Mouse (Mus musculus): Measurements from ENCODE around the gene Ggt6.

Ggt6 gene

DNA sequence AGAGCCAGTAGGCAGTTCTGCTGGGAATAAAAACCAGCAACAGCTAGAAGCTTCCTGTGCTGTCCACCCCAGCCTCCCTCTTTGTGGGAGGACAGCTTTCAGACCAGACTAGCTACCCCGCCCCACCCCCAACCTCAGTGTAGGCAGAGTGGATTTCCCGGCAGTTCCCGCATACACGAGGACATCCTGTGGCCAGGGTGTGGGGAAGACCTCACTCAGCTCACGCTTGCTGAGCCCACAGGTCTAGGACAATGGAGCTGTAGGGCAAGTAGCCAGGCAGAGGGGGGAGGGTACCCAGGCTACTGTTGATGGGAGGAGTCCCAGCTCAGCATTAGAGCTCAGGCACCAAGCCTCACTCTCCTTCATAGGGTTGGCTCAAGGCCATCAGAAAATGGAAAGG lies 33.9 kb downstream of the Ggt6 start:
- DNase-seq (ENCODE audit: low read depth, low spot score): no peak
- Histone ChIP-seq H3K36me3 (ENCODE audit: control insufficient read depth, insufficient read depth, low read length, poor library complexity, severe bottlenecking) (no peaks in the 10 kb centered on the region), H3K27me3 (ENCODE audit: control insufficient read depth, insufficient read depth, low read length, poor library complexity, severe bottlenecking) (no peaks in the 10 kb centered on the region)

DNA sequence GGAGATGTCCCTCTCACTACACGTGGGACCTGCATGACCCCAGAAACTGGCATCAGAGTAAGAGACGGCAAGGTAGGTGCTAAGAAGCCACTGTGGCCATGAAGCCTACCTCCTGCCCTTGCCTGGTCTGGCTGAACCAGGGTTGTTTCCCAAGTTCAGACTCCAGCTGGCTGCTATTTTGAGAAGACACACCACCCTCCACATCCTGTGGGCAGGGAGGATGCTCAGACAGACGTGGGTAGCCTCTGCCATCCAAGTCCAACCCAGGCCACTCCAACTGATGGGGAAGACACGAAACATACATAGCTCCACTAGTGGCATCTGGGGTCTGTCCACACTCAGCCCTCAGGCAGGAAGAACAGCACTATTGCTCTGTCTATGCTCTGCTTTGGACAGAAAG lies 34.7 kb downstream of the Ggt6 start:
- H3K36me3 ChIP-seq (ENCODE audit: control insufficient read depth, insufficient read depth, low read length, poor library complexity, severe bottlenecking): no peaks in the 10 kb centered on the region
- no peaks in the 10 kb centered on the region for H3K27me3 ChIP-seq (ENCODE audit: control insufficient read depth, insufficient read depth, low read length, poor library complexity, severe bottlenecking)
- DNase-seq (ENCODE audit: low read depth, low spot score): no peak

DNA sequence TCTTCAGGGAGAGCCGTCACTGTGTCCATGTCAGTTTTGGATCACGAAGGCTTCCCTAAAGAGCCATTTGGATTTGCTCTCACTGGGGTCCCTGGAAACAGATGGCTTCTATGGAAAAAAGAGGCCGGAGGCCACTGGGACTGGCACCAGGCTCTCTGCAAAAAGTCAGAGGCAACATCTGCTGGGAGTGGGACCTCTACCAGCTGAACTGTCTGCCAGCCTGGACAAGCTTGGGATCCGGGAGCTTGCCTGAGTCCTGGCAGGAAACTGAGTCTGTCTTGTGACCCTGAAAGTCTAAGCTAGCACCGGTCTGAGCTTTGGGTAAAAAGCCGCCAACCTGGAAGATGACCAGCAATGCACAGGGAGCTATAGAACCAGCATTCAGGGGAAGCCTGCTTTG lies 36.1 kb downstream of the Ggt6 start:
- H3K27me3 ChIP-seq (ENCODE audit: control insufficient read depth, insufficient read depth, low read length, poor library complexity, severe bottlenecking): no peaks in the 10 kb centered on the region
- DNase-seq (ENCODE audit: low read depth, low spot score): no peak
- H3K36me3 ChIP-seq (ENCODE audit: control insufficient read depth, insufficient read depth, low read length, poor library complexity, severe bottlenecking): no peaks in the 10 kb centered on the region

DNA sequence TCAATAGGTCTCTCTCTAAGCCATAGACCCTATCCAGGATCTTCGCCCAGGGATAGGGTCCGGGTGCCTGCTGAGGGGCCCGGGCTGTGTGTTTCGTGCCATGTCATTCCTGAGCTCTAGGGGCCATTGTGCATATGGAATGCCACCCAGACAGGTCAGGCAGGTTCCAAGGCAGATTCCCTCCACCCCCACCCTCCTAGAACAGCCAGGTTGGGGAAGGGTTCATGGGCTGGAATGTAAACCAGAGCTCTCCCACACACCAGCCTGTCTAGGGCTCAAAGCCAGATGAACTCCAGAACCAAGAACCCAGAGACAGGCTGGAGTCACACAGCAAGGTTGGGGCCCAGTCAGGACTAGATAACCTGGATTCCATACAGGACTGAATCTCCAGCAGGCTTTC lies 38.2 kb downstream of the Ggt6 start:
- no peaks in the 10 kb centered on the region for H3K27me3 ChIP-seq (ENCODE audit: control insufficient read depth, insufficient read depth, low read length, poor library complexity, severe bottlenecking)
- no peak for DNase-seq (ENCODE audit: low read depth, low spot score)
- H3K36me3 ChIP-seq (ENCODE audit: control insufficient read depth, insufficient read depth, low read length, poor library complexity, severe bottlenecking): no peaks in the 10 kb centered on the region

DNA sequence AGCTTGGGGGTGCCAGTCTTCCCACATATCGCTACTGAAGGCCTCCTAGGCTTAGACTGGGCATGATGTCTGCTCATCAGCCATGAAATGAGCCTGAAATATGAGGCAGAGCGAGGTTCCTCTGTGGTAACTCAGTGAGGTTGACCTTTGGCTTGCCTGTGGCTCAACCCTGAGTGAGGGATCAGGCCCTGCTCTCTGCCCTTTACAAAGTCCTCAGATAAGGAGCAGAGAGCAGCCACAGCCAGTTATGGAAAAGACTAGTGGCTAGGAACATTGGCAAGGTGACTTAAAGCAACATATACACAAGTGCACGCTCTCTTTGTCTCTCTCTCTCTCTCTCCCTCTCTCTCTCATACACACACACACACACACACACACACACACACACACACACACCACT lies 39.6 kb downstream of the Ggt6 start:
- H3K27me3 ChIP-seq (ENCODE audit: control insufficient read depth, insufficient read depth, low read length, poor library complexity, severe bottlenecking): no peaks in the 10 kb centered on the region

DNA sequence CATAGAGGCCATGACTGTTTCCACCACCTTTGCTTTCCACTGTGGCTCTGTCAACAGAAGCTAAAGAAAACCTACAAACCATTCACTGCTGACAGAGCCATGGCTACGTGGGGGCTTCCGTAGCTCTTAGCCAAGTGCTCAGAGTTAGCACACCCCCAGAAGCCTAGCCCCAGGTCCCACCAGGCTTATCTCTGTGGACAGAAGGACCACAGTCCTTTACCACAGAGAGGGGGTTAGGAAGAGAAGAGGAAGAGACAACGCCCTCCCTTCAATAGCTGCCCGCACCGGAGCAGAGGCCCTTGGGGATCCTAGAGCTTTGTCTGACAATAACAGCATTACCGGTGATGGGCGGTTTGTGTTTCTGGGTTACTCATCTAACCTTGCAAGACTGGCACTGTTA lies 40.1 kb downstream of the Ggt6 start:
- DNase-seq (ENCODE audit: low read depth, low spot score): peak; percentile 22

More for the DNA sequence above, 39.6 kb downstream of the Ggt6 start:
- no peak for DNase-seq (ENCODE audit: low read depth, low spot score)
- no peaks in the 10 kb centered on the region for H3K36me3 ChIP-seq (ENCODE audit: control insufficient read depth, insufficient read depth, low read length, poor library complexity, severe bottlenecking)

DNA sequence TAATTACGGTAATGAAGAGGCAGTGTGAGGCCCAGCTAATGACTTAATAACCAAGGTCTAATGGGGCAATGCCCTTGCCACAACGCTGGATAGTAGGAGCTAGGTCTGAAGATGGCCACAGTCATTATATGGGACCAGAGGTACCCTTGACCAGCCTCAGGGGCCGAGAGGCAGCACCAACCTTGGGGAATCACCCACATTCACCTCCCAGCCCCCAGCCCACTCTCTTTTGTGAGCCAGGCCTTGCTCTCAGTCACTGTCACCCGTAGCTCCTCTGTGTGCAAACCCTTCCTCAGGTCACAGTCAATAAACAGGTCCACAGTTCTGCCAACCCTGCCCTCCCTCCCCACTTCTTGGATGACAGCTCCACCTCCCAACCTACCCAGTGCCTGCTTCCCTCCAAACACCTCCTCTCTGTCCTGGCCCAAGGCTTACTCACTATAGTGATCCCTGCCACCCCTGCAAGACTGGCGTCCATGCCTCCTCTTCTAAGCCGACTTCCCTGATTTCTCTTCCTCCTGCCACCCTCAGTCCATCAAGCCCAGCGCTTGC lies 40.8 kb downstream of the Ggt6 start:
- H3K36me3 ChIP-seq (ENCODE audit: control insufficient read depth, insufficient read depth, low read length, poor library complexity, severe bottlenecking): no peaks in the 10 kb centered on the region
- no peak for DNase-seq (ENCODE audit: low read depth, low spot score)
- no peaks in the 10 kb centered on the region for H3K27me3 ChIP-seq (ENCODE audit: control insufficient read depth, insufficient read depth, low read length, poor library complexity, severe bottlenecking)

More for the DNA sequence above, 40.1 kb downstream of the Ggt6 start:
- Histone ChIP-seq H3K36me3 (ENCODE audit: control insufficient read depth, insufficient read depth, low read length, poor library complexity, severe bottlenecking) (no peaks in the 10 kb centered on the region), H3K27me3 (ENCODE audit: control insufficient read depth, insufficient read depth, low read length, poor library complexity, severe bottlenecking) (no peaks in the 10 kb centered on the region)

DNA sequence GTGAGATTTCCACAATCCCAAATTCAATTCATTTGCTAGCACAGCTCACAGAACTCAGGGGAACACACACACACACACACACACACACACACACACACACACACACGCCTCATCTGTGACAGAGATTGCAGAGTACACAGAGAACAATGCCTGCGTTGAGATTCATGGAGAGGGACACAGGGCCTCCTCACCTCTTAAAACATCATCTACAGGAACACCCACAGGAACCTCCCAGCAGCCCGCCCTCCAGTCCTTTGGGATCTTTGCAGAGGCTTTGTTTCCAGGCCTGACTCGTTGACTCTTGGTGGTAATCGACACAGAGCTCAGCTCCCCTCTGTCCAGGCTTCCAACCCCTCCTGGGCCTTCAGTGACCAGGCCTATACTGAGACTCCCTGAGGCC lies 41.9 kb downstream of the Ggt6 start:
- no peaks in the 10 kb centered on the region for H3K36me3 ChIP-seq (ENCODE audit: control insufficient read depth, insufficient read depth, low read length, poor library complexity, severe bottlenecking)
- H3K27me3 ChIP-seq (ENCODE audit: control insufficient read depth, insufficient read depth, low read length, poor library complexity, severe bottlenecking): no peaks in the 10 kb centered on the region
- DNase-seq (ENCODE audit: low read depth, low spot score): no peak

DNA sequence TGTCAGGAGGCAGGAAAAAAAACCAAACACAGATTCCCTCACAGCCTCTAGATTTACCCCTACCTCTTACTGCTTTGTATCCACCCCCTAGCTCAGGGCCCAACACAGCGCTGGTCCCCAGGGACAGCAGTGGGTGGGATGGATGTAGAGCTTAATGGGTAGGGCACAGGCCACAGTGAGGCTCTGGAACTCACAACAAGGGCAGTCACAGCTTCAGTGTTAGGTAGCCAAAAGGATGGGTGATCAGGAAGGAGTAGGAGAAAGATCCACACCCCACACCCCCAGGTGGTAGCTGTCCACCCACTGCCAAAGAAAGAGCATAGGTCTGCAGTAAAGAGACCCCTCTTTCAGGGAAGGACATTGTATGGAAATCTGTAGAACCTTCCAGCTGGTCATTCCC lies 42.3 kb downstream of the Ggt6 start:
- no peaks in the 10 kb centered on the region for H3K36me3 ChIP-seq (ENCODE audit: control insufficient read depth, insufficient read depth, low read length, poor library complexity, severe bottlenecking)
- no peaks in the 10 kb centered on the region for H3K27me3 ChIP-seq (ENCODE audit: control insufficient read depth, insufficient read depth, low read length, poor library complexity, severe bottlenecking)
- DNase-seq (ENCODE audit: low read depth, low spot score): peak; percentile 25

DNA sequence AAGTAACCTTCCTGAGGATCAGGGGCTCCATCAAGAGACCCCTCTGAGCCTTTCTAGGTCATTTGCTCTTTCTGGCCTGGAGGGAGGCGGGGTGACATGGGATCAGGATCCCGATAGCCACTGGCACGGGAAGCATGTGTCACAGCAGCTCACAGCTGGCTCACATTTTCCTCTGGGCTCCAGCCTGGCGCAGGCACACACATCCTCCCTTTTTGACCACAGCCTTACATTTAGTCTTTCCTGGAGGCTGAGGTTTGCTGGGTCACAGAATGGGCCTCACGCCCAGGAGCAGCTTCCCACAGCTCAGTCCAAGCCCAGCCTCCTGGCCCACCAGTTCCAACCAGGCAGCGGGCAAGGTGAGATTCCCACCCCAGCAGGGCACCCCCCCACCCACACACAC lies 42.9 kb downstream of the Ggt6 start:
- no peak for DNase-seq (ENCODE audit: low read depth, low spot score)
- no peaks in the 10 kb centered on the region for H3K36me3 ChIP-seq (ENCODE audit: control insufficient read depth, insufficient read depth, low read length, poor library complexity, severe bottlenecking)
- no peaks in the 10 kb centered on the region for H3K27me3 ChIP-seq (ENCODE audit: control insufficient read depth, insufficient read depth, low read length, poor library complexity, severe bottlenecking)

DNA sequence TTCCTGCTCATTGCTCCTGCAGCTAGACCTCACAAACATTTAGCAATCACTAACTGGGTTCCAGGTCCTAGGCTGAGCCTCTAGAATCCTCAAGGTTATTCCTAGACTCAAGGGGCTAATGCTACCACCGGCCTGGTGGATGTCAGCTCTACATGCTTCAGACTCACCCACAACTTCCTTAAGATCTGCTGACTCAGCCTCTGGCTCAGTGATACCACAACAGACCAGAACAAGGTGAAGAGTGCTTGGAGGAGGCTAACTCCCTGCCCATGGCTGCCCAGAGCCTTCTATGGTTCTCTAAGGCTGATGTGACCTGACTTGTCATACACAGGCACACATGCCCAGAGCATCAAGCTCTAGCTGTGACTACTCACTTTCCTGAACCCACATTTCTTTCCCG lies 44.2 kb downstream of the Ggt6 start:
- DNase-seq (ENCODE audit: low read depth, low spot score): no peak
- Histone ChIP-seq H3K36me3 (ENCODE audit: control insufficient read depth, insufficient read depth, low read length, poor library complexity, severe bottlenecking) (no peaks in the 10 kb centered on the region), H3K27me3 (ENCODE audit: control insufficient read depth, insufficient read depth, low read length, poor library complexity, severe bottlenecking) (no peaks in the 10 kb centered on the region)

DNA sequence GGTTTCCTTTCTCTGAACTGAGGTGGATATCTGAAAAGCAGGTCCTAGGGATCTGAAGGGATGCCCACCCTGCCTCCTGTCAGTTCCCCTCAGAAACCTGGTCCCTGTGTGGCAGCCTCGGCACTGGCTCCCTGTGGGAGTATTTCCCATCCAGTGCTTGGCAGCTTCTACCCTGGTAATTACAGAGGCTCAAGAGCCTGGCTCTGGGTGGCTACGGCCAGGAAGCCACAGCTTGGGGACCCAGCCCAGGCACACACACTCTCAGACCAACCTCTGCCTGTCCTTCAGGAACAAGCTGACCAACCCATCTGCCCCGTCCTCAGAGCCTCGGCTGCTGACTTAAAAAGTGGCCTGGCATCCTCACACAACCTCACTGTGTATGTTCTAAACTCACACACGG lies 46.0 kb downstream of the Ggt6 start:
- no peaks in the 10 kb centered on the region for H3K36me3 ChIP-seq (ENCODE audit: control insufficient read depth, insufficient read depth, low read length, poor library complexity, severe bottlenecking)
- no peak for DNase-seq (ENCODE audit: low read depth, low spot score)
- no peaks in the 10 kb centered on the region for H3K27me3 ChIP-seq (ENCODE audit: control insufficient read depth, insufficient read depth, low read length, poor library complexity, severe bottlenecking)

DNA sequence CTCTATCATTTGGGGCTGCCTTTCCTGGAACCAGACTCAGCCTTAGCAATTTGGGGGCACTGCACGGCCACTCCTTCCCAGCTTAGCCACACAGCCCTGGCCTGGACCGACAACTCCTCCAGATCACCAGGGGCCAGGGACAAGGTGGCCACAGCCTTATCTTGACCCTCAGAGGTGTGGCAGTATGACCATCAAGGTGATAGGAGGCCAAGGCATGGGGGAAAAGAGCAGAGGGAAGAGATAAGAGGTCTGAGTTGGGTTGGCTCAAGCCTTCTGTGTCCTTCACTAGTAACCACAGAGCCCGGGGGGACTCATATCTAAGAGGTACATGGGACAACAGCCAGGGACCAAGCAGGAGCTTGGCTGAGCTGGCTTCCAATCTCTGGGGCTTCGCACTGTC lies 46.6 kb downstream of the Ggt6 start:
- no peak for DNase-seq (ENCODE audit: low read depth, low spot score)
- H3K36me3 ChIP-seq (ENCODE audit: control insufficient read depth, insufficient read depth, low read length, poor library complexity, severe bottlenecking): no peaks in the 10 kb centered on the region
- no peaks in the 10 kb centered on the region for H3K27me3 ChIP-seq (ENCODE audit: control insufficient read depth, insufficient read depth, low read length, poor library complexity, severe bottlenecking)

DNA sequence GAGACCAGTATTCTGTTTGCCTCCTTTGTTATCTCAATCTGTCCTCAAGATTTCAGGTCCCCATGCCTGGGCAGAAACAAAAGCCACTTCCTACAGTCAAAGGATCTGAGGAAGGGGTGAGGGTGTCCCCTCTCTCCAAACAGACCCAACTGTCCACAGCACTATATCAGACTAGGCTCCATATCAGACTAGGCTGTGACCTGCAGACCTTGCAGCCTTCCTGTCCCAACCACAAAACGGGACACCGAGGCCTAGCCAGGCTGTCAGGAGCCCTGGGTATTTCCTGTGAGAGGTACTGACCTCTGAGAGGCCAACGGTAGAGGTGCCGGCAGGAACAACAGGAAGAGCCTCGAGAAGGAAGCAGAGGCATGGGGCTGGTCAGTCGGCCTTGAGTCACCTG lies 49.2 kb downstream of the Ggt6 start:
- DNase-seq (ENCODE audit: low read depth, low spot score): no peak
- Histone ChIP-seq H3K36me3 (ENCODE audit: control insufficient read depth, insufficient read depth, low read length, poor library complexity, severe bottlenecking) (no peaks in the 10 kb centered on the region), H3K27me3 (ENCODE audit: control insufficient read depth, insufficient read depth, low read length, poor library complexity, severe bottlenecking) (no peaks in the 10 kb centered on the region)

DNA sequence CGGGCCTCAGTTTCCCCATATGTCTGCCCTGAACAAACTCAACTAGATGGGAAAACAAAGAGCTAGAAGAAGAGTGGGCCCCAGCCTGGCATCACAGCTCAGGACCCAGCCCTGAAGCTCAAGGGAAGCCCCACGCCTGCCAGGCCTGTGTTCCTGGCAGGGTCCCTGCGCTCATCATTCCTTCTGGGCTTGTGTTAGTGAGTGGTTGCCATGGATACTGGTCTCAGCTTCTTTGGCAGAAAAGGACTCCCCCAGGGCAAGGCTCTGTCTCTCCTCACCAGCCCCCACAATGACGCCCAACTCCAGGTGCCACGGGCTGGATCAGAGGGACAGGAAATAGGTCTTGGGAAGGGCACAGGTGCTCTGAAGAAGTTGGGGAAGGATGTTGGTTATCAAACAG lies 49.8 kb downstream of the Ggt6 start:
- no peaks in the 10 kb centered on the region for H3K36me3 ChIP-seq (ENCODE audit: control insufficient read depth, insufficient read depth, low read length, poor library complexity, severe bottlenecking)
- no peaks in the 10 kb centered on the region for H3K27me3 ChIP-seq (ENCODE audit: control insufficient read depth, insufficient read depth, low read length, poor library complexity, severe bottlenecking)
- DNase-seq (ENCODE audit: low read depth, low spot score): no peak

DNA sequence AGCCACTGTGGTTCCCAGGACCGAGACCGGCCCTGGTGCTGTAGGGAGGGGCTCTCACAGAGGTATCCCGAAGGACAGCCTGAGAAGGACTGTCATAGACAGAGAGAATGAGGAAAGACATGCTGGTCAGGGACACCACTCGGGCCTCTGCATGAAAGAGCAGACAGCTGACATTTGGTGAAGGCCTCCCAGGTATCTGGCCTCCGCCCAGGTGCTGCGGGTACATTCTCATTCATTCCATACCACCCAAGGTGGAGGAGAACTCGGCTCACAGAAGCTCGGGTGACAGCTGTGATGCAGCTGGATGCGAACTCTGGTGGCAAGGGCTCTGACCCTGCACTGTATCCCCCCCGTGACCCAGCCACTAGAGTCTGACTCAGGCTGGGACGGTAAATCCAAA lies 50.6 kb downstream of the Ggt6 start:
- no peak for DNase-seq (ENCODE audit: low read depth, low spot score)
- no peaks in the 10 kb centered on the region for H3K36me3 ChIP-seq (ENCODE audit: control insufficient read depth, insufficient read depth, low read length, poor library complexity, severe bottlenecking)
- H3K27me3 ChIP-seq (ENCODE audit: control insufficient read depth, insufficient read depth, low read length, poor library complexity, severe bottlenecking): no peaks in the 10 kb centered on the region
